ENCODE assay signal across 21 mouse cellular contexts in the genomic region with DNA sequence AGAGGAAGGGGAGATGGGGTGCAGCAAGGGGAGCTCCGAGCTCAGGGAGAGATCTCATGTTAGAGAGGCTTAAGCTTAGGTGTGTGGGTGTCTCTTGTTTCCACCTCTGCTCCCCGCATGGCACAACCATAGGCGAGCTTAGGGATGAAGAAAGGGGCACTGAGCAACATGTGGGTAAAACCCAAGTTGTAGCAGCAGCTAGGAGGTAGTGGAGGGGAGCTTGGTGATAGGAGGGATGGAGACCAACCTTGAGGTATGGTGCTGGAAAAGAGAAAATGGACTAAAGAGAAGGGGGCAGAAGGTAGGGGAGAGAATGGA. TPM values are rescaled to one million over a fixed set of nuclear protein-coding genes. Genes with fewer than 3 reads are reported as not detected.
"Had no signal": no experiment of that assay in that cellular context is flagged by ENCODE, and none has a peak within 500 bp of the region (broad histone marks: within the 10 kb centered on the region; RNA-seq: fewer than 3 reads in every experiment).

No protein-coding gene starts in this region.

- H3K27ac ChIP-seq: limb, embryonic 10.5 days; limb, embryonic 13.5 days; liver, embryonic 12.5 days; liver, embryonic 15.5 days; lung, embryonic 15.5 days; midbrain, embryonic 10.5 days; midbrain, embryonic 13.5 days; neural tube, embryonic 13.5 days had no signal

- H3K9me3 ChIP-seq: limb, embryonic 10.5 days; limb, embryonic 13.5 days; liver, embryonic 12.5 days; liver, embryonic 15.5 days; lung, embryonic 15.5 days; megakaryocyte, embryonic 14.5 days; midbrain, embryonic 10.5 days; midbrain, embryonic 13.5 days; neural tube, embryonic 13.5 days; stomach, embryonic 15.5 days had no signal

- ATAC-seq: liver, embryonic 12.5 days; midbrain, embryonic 13.5 days; midbrain, embryonic 16.5 days had no signal

- H3K36me3 ChIP-seq: liver, embryonic 15.5 days; lung, embryonic 15.5 days; stomach, embryonic 15.5 days had no signal

- H3K4me3 ChIP-seq: limb, embryonic 13.5 days; liver, embryonic 12.5 days; liver, embryonic 15.5 days; lung, embryonic 15.5 days; midbrain, embryonic 10.5 days; midbrain, embryonic 13.5 days; myocyte; neural tube, embryonic 13.5 days had no signal

- DNase-seq: liver; lung, adult 18-20 months; lung, postnatal 36 days; retina, postnatal 1 day; right cerebral cortex, postnatal 25 days; spleen, adult 18-20 months; thymus, postnatal 25 days had no signal

- H3K4me2 ChIP-seq: liver, embryonic 12.5 days; liver, embryonic 15.5 days; midbrain, embryonic 13.5 days; neural tube, embryonic 13.5 days had no signal

- H3K9ac ChIP-seq: limb, embryonic 13.5 days; liver, embryonic 12.5 days; liver, embryonic 15.5 days; lung, embryonic 15.5 days; midbrain, embryonic 13.5 days; neural tube, embryonic 13.5 days; stomach, embryonic 15.5 days had no signal

RNA-seq across cellular contexts. Expression of gene Tnxb, which starts 10.5 kb away (rescaled TPM):
- total RNA-seq: monocyte, adult 5-6 weeks; neutrophil, adult 5-6 weeks had no signal
- polyA plus RNA-seq: limb, embryonic 10.5 days; midbrain, embryonic 10.5 days had no signal

RNA-seq across cellular contexts. Expression of gene Prrt1, which starts 30.5 kb away (rescaled TPM):
- total RNA-seq: neutrophil, adult 5-6 weeks had no signal
- polyA plus RNA-seq: liver, embryonic 12.5 days; liver, embryonic 15.5 days; myocyte had no signal
